Mouse (Mus musculus): Measurements from ENCODE around the gene Gm20388. TPM values are rescaled to one million over a fixed set of nuclear protein-coding genes. Genes with fewer than 3 reads are reported as not detected.

Gm20388 gene
- total and polyA plus RNA-seq, 3 experiments = 0.02 to 0.05 TPM; not detected in 1

DNA sequence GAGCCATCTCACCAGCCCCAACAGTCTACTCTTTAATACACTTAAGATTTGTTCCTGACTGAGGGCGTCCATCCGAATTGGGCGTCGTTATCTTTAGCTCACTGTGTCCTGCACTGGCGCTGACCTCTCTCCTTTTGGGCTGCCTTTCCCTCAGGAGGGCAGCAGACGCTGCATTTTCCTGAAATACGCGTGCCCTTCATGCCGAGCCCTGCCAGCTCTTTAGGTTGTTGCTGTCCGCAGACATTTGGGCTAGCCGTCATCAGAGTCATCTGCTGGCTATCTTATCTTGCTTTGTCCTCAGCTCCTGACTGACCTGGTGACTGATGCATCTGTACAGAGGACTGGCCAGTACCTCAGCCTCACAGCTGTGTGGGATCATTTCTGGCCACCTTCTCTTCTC, 3904.7 kb downstream of the Gm20388 start:
- Histone ChIP-seq H3K27me3 (ENCODE audit: insufficient read depth, low read length) (no peaks in the 10 kb centered on the region; the same call in 1 of the 2 replicates), H3K9me3 (replicated peaks) (no peaks in the 10 kb centered on the region), H3K4me1 (ENCODE audit: insufficient read depth, low read depth, low read length) (no peaks in the 10 kb centered on the region), H3K4me3 (ENCODE audit: low read depth, low read length) (no peak overlapping the region), H3K36me3 (replicated peaks) (peaks cover 36% of the 10 kb centered on the region)
- DNase-seq (ENCODE audit: low spot score) = no peak
- TF ChIP-seq POLR2AphosphoS5 (IDR thresholded peaks at IDR 0.05; ENCODE audit: insufficient replicate concordance, low read depth, low read length) = no peak
- no peak for TF ChIP-seq CTCF (IDR thresholded peaks at IDR 0.05; ENCODE audit: low read depth, low read length)
- no peak for TF ChIP-seq GATA2 (IDR thresholded peaks at IDR 0.05; ENCODE audit: borderline replicate concordance, low read depth, low read length)
- TF ChIP-seq GATA1 (IDR thresholded peaks at IDR 0.05; ENCODE audit: borderline replicate concordance, low read length) = no peak
- TF ChIP-seq TAL1 (conservative IDR thresholded peaks at IDR 0.05; ENCODE audit: low read depth, low read length) = no peak
- no peak for ATAC-seq (ENCODE audit: extremely low read depth, insufficient number of reproducible peaks, low FRiP score, poor library complexity, severe bottlenecking)

DNA sequence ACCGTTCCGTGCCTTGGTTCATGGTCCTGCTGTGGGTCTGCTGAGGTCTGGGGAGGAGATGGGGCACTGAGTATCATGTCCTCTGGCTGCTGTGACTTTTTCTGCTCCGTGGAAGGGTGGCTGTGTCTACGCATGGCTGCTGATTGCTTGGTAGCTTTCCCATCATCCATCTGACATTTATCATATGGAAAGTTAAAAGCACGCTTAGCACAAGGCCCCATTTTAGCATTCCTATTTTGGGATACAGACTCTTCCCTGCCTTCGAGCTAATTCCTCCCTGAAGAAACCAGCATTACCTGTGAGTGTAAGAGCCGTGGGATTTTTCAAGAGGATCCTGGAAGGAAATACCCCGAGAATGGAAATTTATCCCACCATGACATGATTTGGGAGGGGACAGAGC, 3906.3 kb downstream of the Gm20388 start:
- Histone ChIP-seq H3K4me3 (ENCODE audit: low read depth, low read length) (no peak overlapping the region), H3K4me1 (ENCODE audit: insufficient read depth, low read depth, low read length) (no peaks in the 10 kb centered on the region), H3K9me3 (replicated peaks) (no peaks in the 10 kb centered on the region), H3K27me3 (ENCODE audit: insufficient read depth, low read length) (no peaks in the 10 kb centered on the region; the same call in 1 of the 2 replicates), H3K36me3 (replicated peaks) (peaks cover 44% of the 10 kb centered on the region)
- DNase-seq (ENCODE audit: low spot score) = no peak
- ATAC-seq (ENCODE audit: extremely low read depth, insufficient number of reproducible peaks, low FRiP score, poor library complexity, severe bottlenecking) = no peak
- no peak for TF ChIP-seq POLR2AphosphoS5 (IDR thresholded peaks at IDR 0.05; ENCODE audit: insufficient replicate concordance, low read depth, low read length)
- TF ChIP-seq GATA1 (IDR thresholded peaks at IDR 0.05; ENCODE audit: borderline replicate concordance, low read length) = no peak
- no peak for TF ChIP-seq CTCF (IDR thresholded peaks at IDR 0.05; ENCODE audit: low read depth, low read length)
- TF ChIP-seq GATA2 (IDR thresholded peaks at IDR 0.05; ENCODE audit: borderline replicate concordance, low read depth, low read length) = no peak
- TF ChIP-seq TAL1 (conservative IDR thresholded peaks at IDR 0.05; ENCODE audit: low read depth, low read length) = no peak

- peaks cover 44% of the 10 kb centered on the region for H3K36me3 ChIP-seq (replicated peaks)
- DNase-seq (ENCODE audit: low spot score) = no peak
- ATAC-seq (ENCODE audit: extremely low read depth, insufficient number of reproducible peaks, low FRiP score, poor library complexity, severe bottlenecking) = no peak
- no peaks in the 10 kb centered on the region for H3K9me3 ChIP-seq (replicated peaks)
- no peaks in the 10 kb centered on the region; the same call in 1 of the 2 replicates for H3K27me3 ChIP-seq (ENCODE audit: insufficient read depth, low read length)
- TF ChIP-seq CTCF (IDR thresholded peaks at IDR 0.05; ENCODE audit: low read depth, low read length) (no peak), GATA2 (IDR thresholded peaks at IDR 0.05; ENCODE audit: borderline replicate concordance, low read depth, low read length) (no peak)
- no peak overlapping the region for H3K4me3 ChIP-seq (ENCODE audit: low read depth, low read length)
- no peaks in the 10 kb centered on the region for H3K4me1 ChIP-seq (ENCODE audit: insufficient read depth, low read depth, low read length)
Observed at GRCm38 (mm10) chr8:123817747-123818146, 3907.1 kb downstream of the Gm20388 start.

- no peak for DNase-seq (ENCODE audit: low spot score)
- no peak for ATAC-seq (ENCODE audit: extremely low read depth, insufficient number of reproducible peaks, low FRiP score, poor library complexity, severe bottlenecking)
- peaks cover 38% of the 10 kb centered on the region for H3K36me3 ChIP-seq (replicated peaks)
Observed at GRCm38 (mm10) chr8:123819683-123820610, 3909.3 kb downstream of the Gm20388 start.

GRCm38 (mm10) chr8:123820780-123821179, 3910.1 kb downstream of the Gm20388 start:
- no peaks in the 10 kb centered on the region; the same call in 1 of the 2 replicates for H3K27me3 ChIP-seq (ENCODE audit: insufficient read depth, low read length)
- H3K36me3 ChIP-seq (replicated peaks) = peaks cover 40% of the 10 kb centered on the region
- H3K9me3 ChIP-seq (replicated peaks) = peaks cover 4% of the 10 kb centered on the region
- no peak overlapping the region for H3K4me3 ChIP-seq (ENCODE audit: low read depth, low read length)
- 0 out of 2 replicates have a peak, but pooled peaks cover 3% of the 10 kb centered on the region for H3K4me1 ChIP-seq (ENCODE audit: insufficient read depth, low read depth, low read length)
- ATAC-seq (ENCODE audit: extremely low read depth, insufficient number of reproducible peaks, low FRiP score, poor library complexity, severe bottlenecking) (no peak), DNase-seq (ENCODE audit: low spot score) (no peak)
- TF ChIP-seq GATA2 (IDR thresholded peaks at IDR 0.05; ENCODE audit: borderline replicate concordance, low read depth, low read length) = no peak
- TF ChIP-seq TAL1 (conservative IDR thresholded peaks at IDR 0.05; ENCODE audit: low read depth, low read length) = no peak
- no peak for TF ChIP-seq POLR2AphosphoS5 (IDR thresholded peaks at IDR 0.05; ENCODE audit: insufficient replicate concordance, low read depth, low read length)
- no peak for TF ChIP-seq CTCF (IDR thresholded peaks at IDR 0.05; ENCODE audit: low read depth, low read length)
- no peak for TF ChIP-seq GATA1 (IDR thresholded peaks at IDR 0.05; ENCODE audit: borderline replicate concordance, low read length)

More at GRCm38 (mm10) chr8:123819683-123820610, 3909.3 kb downstream of the Gm20388 start:
- 0 out of 2 replicates have a peak, but pooled peaks cover 3% of the 10 kb centered on the region for H3K4me1 ChIP-seq (ENCODE audit: insufficient read depth, low read depth, low read length)
- no peak overlapping the region for H3K4me3 ChIP-seq (ENCODE audit: low read depth, low read length)
- no peak for TF ChIP-seq TAL1 (conservative IDR thresholded peaks at IDR 0.05; ENCODE audit: low read depth, low read length)
- TF ChIP-seq CTCF (IDR thresholded peaks at IDR 0.05; ENCODE audit: low read depth, low read length) = no peak
- no peak for TF ChIP-seq GATA2 (IDR thresholded peaks at IDR 0.05; ENCODE audit: borderline replicate concordance, low read depth, low read length)
- TF ChIP-seq POLR2AphosphoS5 (IDR thresholded peaks at IDR 0.05; ENCODE audit: insufficient replicate concordance, low read depth, low read length) = no peak
- TF ChIP-seq GATA1 (IDR thresholded peaks at IDR 0.05; ENCODE audit: borderline replicate concordance, low read length) = no peak
- H3K27me3 ChIP-seq (ENCODE audit: insufficient read depth, low read length) = no peaks in the 10 kb centered on the region; the same call in 1 of the 2 replicates
- peaks cover 4% of the 10 kb centered on the region for H3K9me3 ChIP-seq (replicated peaks)

GRCm38 (mm10) chr8:123823111-123823510, 3912.5 kb downstream of the Gm20388 start:
- Histone ChIP-seq H3K9me3 (replicated peaks) (peaks cover 4% of the 10 kb centered on the region), H3K4me1 (ENCODE audit: insufficient read depth, low read depth, low read length) (0 out of 2 replicates have a peak, but pooled peaks cover 3% of the 10 kb centered on the region), H3K4me3 (ENCODE audit: low read depth, low read length) (no peak overlapping the region; the same call in 1 of the 2 replicates), H3K36me3 (replicated peaks) (peaks cover 46% of the 10 kb centered on the region), H3K27me3 (ENCODE audit: insufficient read depth, low read length) (no peaks in the 10 kb centered on the region)
- DNase-seq (ENCODE audit: low spot score) (no peak), ATAC-seq (ENCODE audit: extremely low read depth, insufficient number of reproducible peaks, low FRiP score, poor library complexity, severe bottlenecking) (no peak)
- TF ChIP-seq POLR2AphosphoS5 (IDR thresholded peaks at IDR 0.05; ENCODE audit: insufficient replicate concordance, low read depth, low read length) (no peak), GATA1 (IDR thresholded peaks at IDR 0.05; ENCODE audit: borderline replicate concordance, low read length) (no peak), CTCF (IDR thresholded peaks at IDR 0.05; ENCODE audit: low read depth, low read length) (peak; percentile 38; the same call in 1 of the 2 replicates)

All from G1E (cell line).